Mouse (Mus musculus) layer of hippocampus, postnatal 14 days (tissue): ENCODE results near the gene Rac2. TPM values are rescaled to one million over a fixed set of nuclear protein-coding genes. Genes with fewer than 3 reads are reported as not detected.

Experiments used
- DNase-seq, 2 experiments: peaks; one replicate each; pipeline ENCODE4 v3.0.0; 2021 to 2022; ENCODE audit warnings: low spot score in 2 of 2, mixed read lengths in 1 of 2
- total RNA-seq, 2 experiments: library from RNA; stranded (reverse); gene quantifications; 2 replicates each; pipeline ENCODE4 v1.2.3; 2021

Rac2 gene
- total RNA-seq, 2 experiments from 2014 or later: 2.5 to 3.5 TPM

GRCm38 (mm10) chr15:78548711-78549110, 23.9 kb downstream of the Rac2 start:
- no peak for DNase-seq

GRCm38 (mm10) chr15:78548336-78548665, 24.3 kb downstream of the Rac2 start:
- DNase-seq: no peak

DNA sequence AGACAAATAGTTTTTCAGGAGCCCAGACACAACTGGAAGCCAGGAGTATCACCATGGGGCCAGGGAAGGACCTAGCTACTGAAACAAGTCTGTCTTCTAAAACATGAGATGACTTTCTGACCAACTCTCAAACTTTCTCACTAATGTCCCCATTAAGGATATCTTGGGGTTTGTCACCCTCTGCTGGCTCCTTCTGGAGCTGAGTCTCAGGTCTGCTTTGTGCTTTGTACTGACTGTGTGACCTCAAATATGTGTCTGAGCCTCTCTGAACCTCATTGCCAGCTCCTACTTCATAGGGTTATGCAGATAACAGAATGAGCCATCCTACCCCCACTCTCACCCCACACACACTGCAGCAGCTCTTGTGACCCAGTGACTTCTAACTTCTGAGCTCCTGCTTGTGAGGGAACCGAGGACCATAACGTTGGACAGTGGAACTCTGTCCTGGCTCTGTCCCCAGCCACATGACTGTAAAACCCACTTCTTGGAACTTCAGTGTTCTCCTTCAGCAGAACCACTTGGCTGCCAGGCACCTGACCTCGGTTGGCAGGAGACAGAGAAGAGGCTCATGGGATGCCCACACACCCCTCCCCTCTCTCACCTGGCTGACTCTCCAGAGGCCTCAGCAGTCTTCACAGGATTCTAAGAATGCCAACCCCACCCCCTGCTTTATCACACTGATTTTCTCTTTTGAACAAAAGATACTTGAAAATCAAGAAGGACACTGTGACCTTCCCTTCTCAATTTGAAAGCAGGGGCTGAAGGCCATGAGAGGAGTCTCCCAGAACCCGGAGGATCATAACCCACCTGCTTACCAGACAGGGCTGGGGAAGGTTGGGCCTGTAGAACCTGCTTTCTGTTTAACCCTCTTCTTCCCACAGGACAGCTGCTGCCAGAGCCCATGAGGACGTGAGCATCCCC, 24.9 kb downstream of the Rac2 start:
- no peak for DNase-seq

DNA sequence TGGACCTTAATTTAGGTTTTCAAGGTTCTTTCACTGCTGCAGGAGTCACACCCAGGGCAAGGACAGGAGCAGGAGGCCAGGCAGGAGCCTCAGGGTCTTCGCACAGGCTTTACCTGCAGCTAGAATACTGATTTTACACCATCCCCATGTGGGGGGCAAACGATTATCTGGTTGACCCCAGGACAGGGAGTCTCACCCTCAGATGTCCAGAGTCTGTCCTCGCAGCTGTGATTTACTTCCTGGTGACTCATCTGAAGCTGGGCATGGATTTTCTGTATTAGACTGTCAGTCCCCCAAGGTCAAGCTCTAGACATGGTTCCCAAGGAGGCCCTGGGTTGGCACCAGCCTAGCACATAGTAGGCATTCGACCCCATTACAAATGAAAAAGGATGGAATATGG, 26.5 kb downstream of the Rac2 start:
- DNase-seq: no peak

GRCm38 (mm10) chr15:78544561-78545001, 28.0 kb downstream of the Rac2 start, which contains the start of gene Sstr3:
Gene Sstr3, minus strand, starts transcription at chr15:78544685.
- no peak for DNase-seq

DNA sequence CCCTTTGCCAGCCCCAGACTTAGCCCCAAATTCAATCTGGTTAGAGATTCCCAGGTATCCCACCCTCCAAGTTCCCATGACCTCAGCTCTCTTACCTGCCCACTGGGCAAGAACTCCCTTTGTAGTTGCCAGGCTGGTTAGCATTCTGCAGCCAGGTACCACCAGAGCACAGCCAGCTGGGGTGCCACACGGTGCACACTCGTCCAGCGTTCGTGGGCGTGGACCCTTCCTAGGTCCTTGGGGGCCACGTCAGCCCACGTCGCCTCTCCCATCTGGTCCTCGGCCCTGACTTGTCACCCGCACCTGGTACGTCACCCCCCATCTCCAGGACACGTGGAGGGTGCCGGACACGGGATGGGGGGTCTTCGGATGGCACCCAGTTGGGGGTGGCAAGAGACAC, 28.5 kb downstream of the Rac2 start:
- DNase-seq: no peak

DNA sequence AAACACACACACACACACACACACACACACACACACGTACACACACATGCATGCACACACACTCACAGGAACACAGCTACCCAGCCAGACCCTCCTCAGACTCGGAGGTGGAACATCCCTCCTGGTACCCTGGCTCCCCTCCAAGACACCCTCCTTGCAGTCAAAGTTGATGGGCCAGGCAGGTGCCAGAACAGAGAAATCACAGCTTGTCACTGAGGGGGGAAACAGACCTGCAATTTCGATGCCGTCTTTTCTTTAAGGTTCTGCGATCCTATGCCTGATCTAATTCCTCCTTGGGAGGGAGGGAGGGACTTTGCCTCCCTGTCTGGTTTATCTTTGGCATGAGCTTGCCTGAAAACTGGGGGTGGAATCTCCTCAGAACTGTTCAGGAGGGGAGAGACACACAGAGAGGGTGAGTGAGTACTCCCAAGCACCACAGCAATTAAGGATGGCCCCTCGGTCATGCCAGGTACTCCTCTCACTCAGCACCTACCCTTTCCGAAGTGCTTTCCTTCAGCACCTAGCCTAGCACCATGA, 29.7 kb downstream of the Rac2 start:
- DNase-seq: no peak

DNA sequence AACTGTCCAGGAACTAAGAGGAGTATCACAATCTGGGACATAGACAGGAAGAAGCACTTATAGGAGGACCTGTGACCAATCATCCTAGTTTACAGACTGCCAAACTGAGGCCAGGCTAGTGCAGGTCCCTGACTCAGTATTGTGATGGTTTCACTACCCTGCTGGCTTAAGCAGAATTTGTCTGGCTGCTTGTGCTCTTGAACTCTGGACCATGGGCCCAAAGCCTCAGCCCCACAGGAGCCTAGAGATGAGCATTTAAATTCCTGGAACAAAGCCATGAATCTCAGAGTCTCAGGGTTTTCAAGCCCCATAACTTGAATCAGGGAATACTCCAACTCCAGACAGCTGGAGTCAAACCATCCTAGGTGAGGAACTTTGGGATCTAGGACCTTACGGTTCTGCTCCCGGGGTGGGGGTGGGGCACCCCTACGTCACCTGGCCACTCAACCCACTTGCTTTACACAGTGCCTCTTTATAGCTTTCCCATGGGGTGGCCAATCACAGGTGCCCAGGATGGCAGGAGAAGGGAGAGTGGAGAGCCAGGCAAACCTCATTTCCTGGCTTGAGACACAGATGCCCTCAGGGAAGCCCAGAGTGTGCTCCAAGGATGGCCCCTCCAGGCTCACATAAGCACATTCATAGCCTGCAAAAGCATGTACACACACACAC, 30.4 kb downstream of the Rac2 start:
- DNase-seq: no peak

DNA sequence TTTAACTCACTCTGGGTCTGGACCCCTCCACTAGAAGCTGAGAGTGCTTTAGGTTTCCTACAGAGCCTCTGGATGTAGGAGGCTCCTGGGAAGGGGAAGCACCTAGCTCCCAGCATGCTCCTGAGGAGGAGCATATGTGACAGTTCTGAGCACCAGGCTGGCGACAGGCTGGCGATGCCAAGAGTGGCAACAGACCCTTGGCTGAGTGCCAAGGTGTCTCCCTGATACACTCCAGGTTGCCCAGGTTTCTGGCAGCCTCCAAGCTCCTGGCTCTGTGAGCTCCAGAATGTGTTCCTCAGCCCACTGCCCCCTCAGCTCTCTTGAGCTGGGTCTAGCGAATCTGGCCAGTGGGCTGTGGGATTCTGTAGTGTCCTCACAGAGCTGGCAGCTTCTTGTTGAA, 31.0 kb downstream of the Rac2 start:
- DNase-seq: no peak

GRCm38 (mm10) chr15:78541036-78541435, 31.5 kb downstream of the Rac2 start:
- DNase-seq: no peak

DNA sequence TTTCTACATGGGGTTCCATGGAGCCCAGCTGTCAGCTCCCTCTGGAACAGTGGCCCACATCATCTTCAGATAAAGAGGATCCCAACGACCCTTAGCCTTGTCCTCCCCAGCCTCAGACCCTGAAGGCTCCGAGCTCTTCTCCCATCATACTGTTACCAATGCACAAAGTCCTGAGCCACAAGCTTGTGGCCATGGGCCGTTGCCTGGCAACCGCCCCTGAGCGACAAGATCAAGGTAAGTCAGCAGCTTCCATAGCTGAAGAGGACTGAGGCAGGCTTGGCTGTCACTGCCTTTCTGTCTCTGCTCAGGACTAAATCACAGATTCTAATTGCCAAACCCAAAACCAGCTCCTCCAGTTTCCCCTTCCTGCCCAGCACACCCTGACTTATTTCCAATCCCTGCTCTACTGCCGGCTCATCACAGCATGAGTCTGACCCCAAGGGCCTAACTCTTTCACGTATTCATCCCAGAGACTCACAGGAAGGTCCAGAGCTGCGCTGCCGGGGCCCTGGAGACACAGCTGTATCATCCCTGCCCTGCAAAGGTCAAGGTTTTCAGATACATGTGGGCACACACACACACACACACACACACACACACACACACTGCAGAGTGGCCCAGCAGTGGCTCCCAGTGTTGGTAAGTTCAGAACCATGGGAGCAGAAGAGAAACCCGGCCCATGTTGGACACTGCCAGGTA, 36.7 kb downstream of the Rac2 start:
- no peak for DNase-seq

DNA sequence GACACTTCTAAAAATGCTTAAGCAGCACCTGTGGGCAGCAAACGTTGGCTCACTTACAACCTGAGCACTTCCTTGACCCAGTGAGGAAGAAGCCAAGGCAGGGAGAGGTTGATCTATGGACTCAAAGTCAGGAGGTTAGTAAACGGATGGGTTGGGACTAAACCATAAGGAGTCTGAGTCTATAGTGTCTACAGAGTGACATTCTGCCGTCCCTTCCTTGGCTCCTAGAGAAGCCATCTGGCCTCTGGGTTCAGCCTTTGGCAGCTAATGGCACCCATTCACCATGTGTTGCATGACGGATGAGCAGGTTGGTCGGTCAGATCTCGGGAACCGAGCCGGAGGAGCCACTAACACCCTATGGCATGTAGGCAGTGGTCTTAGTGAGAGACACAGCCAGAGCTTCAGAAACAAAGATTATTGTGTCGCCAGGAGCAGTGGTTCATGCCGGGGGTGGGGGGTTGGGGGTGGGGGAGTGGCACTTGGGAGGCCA, 39.2 kb downstream of the Rac2 start:
- no peak for DNase-seq

GRCm38 (mm10) chr15:78532566-78533345, 39.8 kb downstream of the Rac2 start:
- no peak for DNase-seq

DNA sequence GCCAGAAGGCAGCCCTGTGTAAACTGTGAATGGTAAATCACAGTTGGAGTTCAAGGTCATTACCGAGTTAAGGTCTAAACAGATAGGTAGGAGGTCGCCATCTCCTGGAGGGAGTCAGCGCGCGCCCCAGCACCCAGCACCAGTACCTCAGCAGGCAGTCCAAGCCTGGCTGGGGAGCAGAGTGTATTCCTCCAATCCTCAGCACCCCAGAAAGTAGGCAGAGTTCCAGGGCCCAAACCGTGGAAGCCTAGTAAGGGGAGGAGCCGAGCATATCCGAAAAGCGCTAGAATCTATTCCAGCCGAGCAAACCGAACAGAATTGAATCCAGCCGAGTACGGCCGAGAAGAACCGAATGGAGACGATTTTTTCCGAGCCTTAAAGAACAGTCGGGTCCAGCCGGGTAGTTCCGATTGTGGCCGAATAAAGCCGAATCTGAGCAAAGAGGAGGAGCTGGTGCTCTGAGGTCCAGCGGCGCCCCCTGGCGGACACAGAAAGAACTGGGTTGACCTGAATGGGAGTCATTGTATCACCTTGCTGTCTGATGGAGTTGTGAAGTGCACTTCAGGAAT, 40.6 kb downstream of the Rac2 start:
- DNase-seq: peak; percentile 100

DNA sequence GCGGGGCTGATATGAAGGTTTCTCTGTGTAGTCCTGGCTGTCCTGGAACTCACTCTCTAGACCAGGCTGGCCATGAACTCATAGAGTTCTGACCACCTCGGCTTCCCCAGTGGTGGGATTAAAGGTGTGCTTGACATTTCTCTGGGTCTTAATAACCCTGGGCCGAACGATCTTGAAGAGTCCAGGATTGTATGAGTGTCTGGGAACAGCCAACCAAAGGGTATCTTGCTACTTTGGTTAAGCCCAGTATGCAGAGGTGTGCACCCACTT, 41.2 kb downstream of the Rac2 start:
- DNase-seq: no peak

GRCm38 (mm10) chr15:78530671-78531450, 41.7 kb downstream of the Rac2 start, which contains the start of gene C1qtnf6:
Gene C1qtnf6, minus strand, starts transcription at chr15:78531416.
- DNase-seq: no peak

GRCm38 (mm10) chr15:78530141-78530540, 42.4 kb downstream of the Rac2 start:
- DNase-seq: no peak

DNA sequence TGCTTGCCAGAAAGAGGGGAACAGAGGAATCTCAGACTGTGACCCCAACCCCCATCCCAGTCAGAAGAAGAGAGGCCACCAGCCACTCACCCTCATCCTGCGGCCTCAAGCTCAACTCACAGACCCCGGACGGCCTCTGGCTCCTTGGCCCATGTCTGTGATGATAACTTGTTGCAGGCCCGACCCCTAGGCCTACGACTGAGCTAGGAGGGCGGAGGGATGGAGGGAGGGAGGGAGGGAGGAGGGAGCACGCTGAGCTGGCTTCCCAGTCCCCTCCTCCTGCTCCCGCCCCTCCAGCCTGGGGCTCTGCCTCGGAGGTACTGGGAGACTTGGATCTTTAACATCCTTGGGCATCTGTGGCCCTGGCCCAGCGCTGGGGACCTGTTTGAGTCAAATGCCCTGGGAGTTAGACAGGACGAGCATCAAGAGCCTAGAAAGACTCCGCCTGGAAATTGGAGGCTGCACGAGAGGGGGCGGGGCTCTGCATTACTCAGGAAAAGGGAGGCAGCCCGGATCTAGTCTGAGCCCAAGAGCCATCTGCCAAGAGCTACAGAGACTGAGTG, 43.1 kb downstream of the Rac2 start:
- DNase-seq: peak; percentile 71

DNA sequence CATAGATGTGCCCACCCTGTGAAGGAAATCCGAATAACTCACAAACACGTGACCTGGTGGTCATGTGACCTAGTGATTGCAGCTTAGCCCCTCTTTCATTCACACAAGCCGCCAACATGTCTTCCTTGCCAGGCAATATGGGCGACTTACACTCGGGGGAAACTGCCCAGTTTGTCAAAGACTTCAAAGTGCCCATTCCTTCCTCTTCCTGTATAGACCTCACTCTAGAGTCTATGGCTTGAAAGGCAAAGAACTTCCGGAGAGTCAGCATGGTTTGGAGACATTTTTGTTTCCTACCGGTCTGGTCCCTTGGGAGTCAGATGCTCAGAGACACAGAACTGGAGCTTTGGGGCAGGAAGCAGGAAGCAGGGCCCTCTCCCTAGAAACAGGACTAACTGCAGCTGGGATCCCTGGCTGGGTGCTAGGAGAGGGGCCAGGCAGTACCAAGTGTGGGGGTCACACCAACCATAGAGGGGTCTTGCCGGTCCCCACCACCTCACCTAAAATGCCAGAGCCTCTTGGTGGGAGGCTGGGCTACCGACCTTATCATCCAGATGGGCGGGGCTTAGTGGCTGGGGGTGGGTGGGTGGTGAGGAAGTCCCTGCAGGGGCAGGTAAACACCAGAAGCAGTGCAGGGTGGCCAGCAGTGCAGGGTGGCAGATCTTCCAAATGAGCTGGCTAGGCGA, 43.7 kb downstream of the Rac2 start:
- no peak for DNase-seq
